Mouse (Mus musculus) C2C12 (cell line): Measurements from ENCODE around the gene Sart3.

Source experiments
- CTCF ChIP-seq: IDR thresholded peaks from one replicate; pipeline ENCODE4 v1.5.1; 2011; ENCODE audit not compliant: control insufficient read depth, insufficient read depth, insufficient read length
- USF1 ChIP-seq: IDR thresholded peaks from one replicate; pipeline ENCODE4 v1.6.1; 2011; ENCODE audit warnings: low read depth, mild to moderate bottlenecking, control low read depth, moderate library complexity

DNA sequence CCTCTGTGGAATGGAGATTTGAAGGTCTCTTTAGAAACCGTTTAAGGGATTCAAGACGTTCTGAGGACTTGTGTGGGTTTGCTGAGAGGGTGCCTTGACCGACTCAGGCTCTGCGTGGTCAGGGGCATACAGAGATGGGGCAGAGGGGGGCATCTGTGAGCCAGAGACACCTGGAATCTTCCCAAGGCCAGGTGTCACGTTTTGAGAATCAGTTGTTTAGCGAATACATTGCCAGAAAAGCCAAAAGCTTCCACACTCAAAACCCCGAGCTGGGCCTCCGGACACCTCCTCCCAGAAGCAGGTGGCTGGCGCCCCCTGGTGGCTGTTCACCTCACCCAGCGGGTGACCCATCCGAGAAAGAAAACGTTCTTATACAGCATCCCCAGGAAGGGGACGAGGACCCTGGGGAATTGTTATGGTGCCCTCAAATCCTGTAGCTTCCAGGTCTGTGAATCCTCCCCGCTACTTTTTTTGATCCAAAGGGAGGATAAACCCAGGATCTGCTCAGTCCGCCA, 43.4 kb upstream of the Sart3 start:
- TF ChIP-seq CTCF: peak; percentile 71
- no peak for TF ChIP-seq USF1
